Mouse (Mus musculus): ENCODE measurements around the gene Spire2.

The Spire2 gene

GRCm38 (mm10) chr8:123415967-123416943 is 83.7 kb downstream of the Spire2 start:
- DNase-seq (ENCODE audit: low spot score in 2 of 2), result no peak

GRCm38 (mm10) chr8:123416944-123417555 is 84.5 kb downstream of the Spire2 start:
- DNase-seq (ENCODE audit: low spot score in 2 of 2), result no peak

Data from frontal cortex, postnatal 10 days (tissue).